Mouse (Mus musculus) B cell, adult 2 months (primary cell): ENCODE measurements around the gene Esr1.

ENCODE experiments used
- DNase-seq, 2 experiments: peaks; one replicate each; pipeline ENCODE4 v3.0.0; 2022

The Esr1 gene

GRCm38 (mm10) chr10:4849881-4850280 is 238.5 kb downstream of the Esr1 start:
- no peak for DNase-seq

DNA sequence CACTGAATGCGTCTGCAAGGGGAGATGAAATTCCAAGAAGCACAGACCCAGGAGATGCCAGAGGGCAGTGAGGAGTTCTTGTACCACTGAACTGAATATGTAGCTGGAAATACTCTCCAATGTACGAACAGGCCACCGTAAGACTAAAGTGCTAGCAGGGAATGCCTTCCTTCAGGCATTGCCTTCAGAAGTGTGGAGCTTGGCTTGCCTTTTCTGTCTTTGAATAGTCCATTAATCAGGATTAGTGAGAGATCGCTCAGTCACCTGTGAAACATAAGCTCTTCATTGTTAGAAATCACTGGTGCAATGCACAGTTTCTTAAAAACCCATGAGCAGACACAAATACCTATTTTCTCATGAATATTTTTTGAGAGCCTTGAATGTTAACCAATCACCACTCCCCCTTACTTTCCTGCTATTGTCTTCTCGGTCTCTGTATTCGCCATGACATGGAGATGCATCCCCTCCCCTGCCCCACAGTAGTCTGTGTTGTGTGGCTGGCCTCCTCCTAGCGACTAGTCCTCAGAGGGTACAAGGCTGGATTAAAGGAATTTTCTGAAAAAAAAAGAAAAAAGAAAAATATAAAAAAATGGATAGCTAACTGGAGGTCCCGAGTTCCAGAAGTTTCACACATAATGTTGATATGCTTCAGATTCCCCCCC is 263.8 kb downstream of the Esr1 start:
- DNase-seq = no peak

- DNase-seq = no peak
These were observed 270.0 kb downstream of the Esr1 start for GRCm38 (mm10) chr10:4881391-4881790.

GRCm38 (mm10) chr10:4885506-4885905 is 274.1 kb downstream of the Esr1 start:
- no peak for DNase-seq

GRCm38 (mm10) chr10:4885961-4886360 is 274.6 kb downstream of the Esr1 start:
- no peak for DNase-seq

DNA sequence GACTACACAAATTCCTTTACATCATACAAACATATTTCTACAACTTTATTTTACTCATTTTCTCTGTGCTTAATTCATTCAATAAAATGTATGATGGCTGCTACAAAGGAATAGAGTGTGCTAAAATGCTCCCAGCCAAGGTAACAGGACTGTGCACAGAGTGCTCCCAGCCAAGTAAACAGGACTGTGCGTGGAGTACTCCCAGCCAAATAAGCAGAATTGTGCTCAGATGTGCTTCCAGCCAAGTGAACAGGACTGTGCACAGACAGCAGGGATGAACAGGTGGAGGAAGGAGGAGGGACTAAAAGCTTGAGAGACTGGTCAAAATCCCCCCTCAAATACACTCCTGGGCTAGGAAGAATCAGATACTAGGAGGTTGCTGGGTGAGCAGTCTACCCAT is 282.1 kb downstream of the Esr1 start:
- DNase-seq = no peak

DNA sequence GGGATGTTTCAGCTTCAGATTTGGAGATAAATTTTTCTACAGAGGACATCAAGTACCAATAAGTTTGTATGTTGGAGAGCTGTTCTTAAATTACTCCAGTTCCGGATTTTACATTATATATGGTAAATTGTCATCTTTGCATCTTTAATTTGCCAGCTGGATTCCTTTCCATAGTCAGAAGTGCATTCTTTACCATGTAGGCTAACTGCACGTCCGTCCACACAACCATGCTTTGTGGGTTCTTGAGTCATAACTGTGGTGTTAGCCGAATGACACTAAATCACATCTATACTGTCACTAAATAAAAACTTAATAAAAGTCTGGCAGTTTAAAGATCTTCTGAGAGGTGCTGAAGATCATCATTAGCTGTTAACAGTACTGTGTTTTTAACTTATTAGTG is 286.4 kb downstream of the Esr1 start:
- no peak for DNase-seq

- DNase-seq = no peak
These were observed 288.9 kb downstream of the Esr1 start for GRCm38 (mm10) chr10:4900324-4900723.

DNA sequence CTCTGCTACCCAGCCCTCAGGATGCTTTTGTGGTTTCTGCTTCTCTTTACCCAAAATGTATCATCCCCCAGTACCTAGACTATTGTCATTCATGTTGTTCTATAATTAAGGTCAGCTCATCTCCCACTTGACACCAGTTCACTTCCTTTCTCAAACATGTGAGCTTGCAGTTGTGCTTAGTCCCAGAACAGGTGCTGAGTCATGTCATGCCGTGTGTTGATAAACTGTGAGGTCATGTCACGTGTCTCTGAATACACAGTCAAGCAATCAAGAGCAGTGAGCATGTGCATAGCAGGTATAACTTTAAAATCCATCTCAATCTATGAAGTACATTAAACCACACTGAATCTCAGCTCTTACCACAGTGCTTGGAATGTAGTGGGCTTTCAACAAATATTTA is 297.9 kb downstream of the Esr1 start:
- no peak for DNase-seq

GRCm38 (mm10) chr10:4910451-4910850 is 299.1 kb downstream of the Esr1 start:
- DNase-seq = peak; percentile 4 to 11

GRCm38 (mm10) chr10:4919046-4919445 is 307.7 kb downstream of the Esr1 start:
- no peak for DNase-seq

DNA sequence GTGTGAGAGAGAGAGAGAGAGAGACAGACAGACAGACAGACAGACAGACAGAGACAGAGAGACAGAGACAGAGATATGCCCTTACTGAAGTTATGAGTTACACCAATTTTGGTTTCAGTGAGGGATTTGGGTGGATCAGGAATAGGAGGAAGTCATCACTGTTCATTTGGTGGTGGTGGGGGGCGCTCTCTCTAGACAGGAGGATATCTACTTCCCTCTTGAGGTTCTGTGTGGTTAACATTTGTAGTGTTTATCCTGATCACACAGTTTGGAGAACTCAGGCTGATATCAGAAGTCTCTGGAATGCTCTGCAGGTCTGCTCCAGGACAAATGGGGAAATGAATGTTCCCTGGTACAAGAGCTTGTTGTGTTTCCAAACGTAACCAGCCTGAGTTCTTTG is 312.2 kb downstream of the Esr1 start:
- no peak for DNase-seq

GRCm38 (mm10) chr10:4924391-4924790 is 313.0 kb downstream of the Esr1 start:
- DNase-seq = no peak

DNA sequence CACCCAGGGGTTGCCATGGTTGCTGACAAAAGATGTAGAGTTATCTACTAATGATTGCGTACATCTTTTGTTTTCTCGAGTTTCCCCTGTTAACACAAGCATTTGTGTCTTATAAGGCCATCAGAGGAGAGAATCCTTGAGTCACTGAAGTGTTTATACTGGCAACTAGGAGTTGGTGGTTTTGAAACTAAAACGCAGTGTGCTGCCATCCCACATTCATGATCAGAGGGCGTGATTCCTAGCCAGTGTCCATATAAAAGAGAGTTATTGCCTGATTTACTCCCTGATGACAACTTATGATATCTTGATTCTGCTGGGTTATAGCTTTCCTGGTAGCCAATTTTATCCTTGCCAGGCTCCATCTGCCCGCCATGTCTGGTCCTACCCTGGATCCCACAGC is 331.8 kb downstream of the Esr1 start:
- DNase-seq = no peak

DNA sequence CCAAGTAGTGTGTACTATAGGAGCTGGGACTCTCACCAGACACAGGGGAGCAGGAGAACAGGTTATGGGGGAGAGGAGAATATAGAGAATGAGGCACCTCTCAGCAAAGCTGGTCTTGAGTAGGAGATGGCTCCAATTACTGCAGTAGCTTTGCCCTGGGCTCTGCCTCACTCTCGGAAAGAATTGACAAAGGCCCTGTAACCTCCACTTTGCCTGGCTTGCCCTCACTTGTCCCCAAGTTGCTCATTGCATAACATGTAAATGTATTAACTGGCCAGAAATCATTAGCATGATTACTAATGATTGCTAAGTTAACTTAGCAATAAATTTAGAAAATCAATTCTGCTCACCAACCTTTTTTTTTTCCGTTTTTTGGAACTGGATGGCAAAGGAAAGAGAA is 333.3 kb downstream of the Esr1 start:
- DNase-seq = no peak

GRCm38 (mm10) chr10:4965768-4966167 is 354.4 kb downstream of the Esr1 start:
- no peak for DNase-seq

DNA sequence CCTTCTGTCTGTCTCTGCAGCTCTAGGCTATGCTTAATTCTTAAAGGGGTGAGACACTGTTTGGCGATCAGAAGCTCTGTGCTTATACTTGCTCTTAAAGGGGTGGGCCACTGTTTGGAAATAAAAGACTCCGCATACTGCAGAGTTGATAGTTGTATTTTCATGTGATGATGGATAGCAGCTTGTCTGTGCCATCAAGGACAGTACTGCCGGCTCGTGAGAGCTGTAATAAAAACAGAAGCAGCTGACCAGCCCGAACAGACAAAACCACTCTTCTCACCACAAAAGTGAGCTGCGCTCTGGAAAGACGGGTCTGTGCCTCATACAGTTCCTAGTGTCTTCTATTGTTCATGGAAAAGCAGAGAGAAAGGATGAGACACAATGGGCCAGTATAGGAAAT is 359.8 kb downstream of the Esr1 start:
- no peak for DNase-seq

GRCm38 (mm10) chr10:4971586-4971985 is 360.2 kb downstream of the Esr1 start:
- no peak for DNase-seq

GRCm38 (mm10) chr10:4972026-4972425 is 360.6 kb downstream of the Esr1 start:
- no peak for DNase-seq

GRCm38 (mm10) chr10:4974246-4974645 is 362.9 kb downstream of the Esr1 start:
- no peak for DNase-seq

DNA sequence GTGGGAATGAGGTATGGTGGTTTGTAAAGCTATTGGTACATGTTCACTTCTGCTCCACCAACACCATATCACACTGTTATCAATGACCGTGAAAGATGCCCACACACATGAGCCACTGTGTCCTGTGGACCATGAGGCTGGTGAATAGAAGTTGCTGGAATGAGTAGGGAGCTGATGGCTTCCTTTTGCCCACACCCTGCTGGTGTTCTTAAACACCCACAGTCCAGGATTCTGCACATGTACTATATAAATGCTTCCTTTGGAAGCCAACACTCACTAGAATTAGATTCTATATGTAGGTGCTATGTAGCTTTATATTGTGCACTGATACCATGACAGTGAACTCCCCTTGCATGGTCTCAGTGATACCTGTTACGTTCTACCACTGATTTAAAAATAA is 365.2 kb downstream of the Esr1 start:
- DNase-seq = no peak

- no peak for DNase-seq
These were observed 366.0 kb downstream of the Esr1 start for GRCm38 (mm10) chr10:4977374-4977773.

DNA sequence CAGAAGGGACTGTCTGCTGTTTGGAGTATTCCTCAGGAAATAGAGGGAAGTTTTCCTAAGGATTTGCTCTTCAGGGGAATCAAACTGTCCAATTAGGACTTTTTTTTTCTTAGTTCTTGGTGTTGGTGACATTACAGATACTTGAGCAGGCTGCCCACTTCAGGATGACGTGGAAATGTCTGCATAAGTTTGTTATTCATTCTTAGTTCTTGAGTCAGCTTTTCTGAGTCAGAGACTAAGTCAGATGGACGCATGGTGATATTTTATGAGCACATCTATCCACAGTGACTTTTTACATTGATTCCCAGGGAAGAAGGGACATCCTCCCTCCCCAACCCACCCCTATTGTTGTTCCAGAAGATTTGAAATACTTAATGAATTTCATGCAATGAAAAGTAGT is 372.5 kb downstream of the Esr1 start:
- DNase-seq = no peak

DNA sequence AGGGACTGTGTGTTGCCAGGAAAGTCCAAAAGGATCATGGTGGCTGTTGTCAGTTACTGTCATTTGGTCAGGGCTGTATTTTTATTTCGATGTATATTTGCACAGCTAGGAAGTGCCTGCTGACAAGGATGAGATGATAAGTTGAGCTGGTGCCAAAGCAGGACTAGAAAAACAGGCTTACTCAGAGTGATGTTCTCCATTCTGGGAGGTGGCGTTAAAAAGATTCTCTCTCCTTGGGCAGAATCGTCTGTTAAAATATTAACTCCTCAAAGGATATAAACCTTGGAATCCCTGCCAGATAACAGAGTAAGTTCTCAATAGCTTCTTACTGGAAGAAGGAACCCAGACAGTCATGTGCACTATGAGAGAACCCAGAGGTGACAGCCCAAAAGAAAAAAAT is 382.4 kb downstream of the Esr1 start:
- no peak for DNase-seq

DNA sequence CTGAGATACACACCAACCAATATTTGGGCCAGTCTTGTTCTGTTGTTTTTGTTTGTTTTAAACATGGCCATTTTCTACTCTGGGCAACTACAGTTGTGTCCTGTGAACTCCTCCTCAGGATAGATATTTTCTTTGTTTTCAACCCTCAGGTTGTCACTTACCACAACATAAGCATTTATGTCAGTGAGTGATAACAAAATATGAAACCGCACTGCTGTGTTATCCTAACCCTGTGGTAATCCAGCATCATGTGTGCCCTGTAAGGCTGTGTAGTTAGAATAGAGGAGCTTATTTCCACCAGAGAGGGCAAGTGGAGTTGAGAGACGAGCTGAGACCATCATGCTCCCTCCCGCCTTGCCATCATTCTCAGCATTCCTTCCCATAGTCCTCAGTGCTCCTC is 385.2 kb downstream of the Esr1 start:
- DNase-seq = no peak
